In genomic region chr5:138255353-138256093, GRCm38 (mm10) we compare ENCODE assay signal across 8 mouse cellular contexts. TPM values are rescaled to one million over a fixed set of nuclear protein-coding genes. Genes with fewer than 3 reads are reported as not detected.
DNase-seq lines count a peak whose midpoint lies in the region; ATAC-seq lines count a peak whose summit lies in the region.

Gene Lamtor4, plus strand, starts transcription at chr5:138255482.

- DNase-seq in R1 (ENCODE audit: low read depth, low spot score) = peak; percentile 99
- DNase-seq in cerebellum, postnatal 25 days = peak; percentile 92 to 94
- DNase-seq in frontal cortex, postnatal 25 days (ENCODE audit: low spot score in 2 of 2) = peak; percentile 83 to 93
- DNase-seq in hindbrain, embryonic 14.5 days (ENCODE audit: low spot score) = peak; percentile 93
- peak; percentile 92 to 94 for DNase-seq in layer of hippocampus, postnatal 36 days
- peak; percentile 99 for DNase-seq in lung, postnatal 36 days
- DNase-seq in retina, postnatal 1 day = peak; percentile 98
- DNase-seq in urinary bladder, adult 18-20 months (ENCODE audit: low spot score in 2 of 2) = peak; percentile 82 to 95

- H3K4me2 ChIP-seq in hindbrain, embryonic 14.5 days (replicated peaks) = peak within 1 kb of the TSS; percentile 65

- H3K36me3 ChIP-seq in hindbrain, embryonic 14.5 days (replicated peaks; ENCODE audit: control insufficient read depth, insufficient read depth) = peaks cover 29% of the 10 kb centered on the region

- under 1% methylated on average over 38 of the region's 38 CpGs for WGBS in hindbrain, embryonic 14.5 days

- peak within 1 kb of the TSS; percentile 68 for H3K9ac ChIP-seq in hindbrain, embryonic 14.5 days

- H3K4me3 ChIP-seq in hindbrain, embryonic 14.5 days (replicated peaks; ENCODE audit: low read length) = peak within 1 kb of the TSS; percentile 55

- ATAC-seq in hindbrain, embryonic 14.5 days (ENCODE audit: low FRiP score) = peak; percentile 100

- no peaks in the 10 kb centered on the region for H3K27me3 ChIP-seq in hindbrain, embryonic 14.5 days (ENCODE audit: control insufficient read depth, insufficient read depth, low read length)

- peak within 1 kb of the TSS; percentile 80 for H3K27ac ChIP-seq in hindbrain, embryonic 14.5 days

- H3K4me1 ChIP-seq in hindbrain, embryonic 14.5 days (replicated peaks; ENCODE audit: control insufficient read depth, insufficient read depth, low read length) = peaks cover 13% of the 10 kb centered on the region

- H3K9me3 ChIP-seq in hindbrain, embryonic 14.5 days (ENCODE audit: control insufficient read depth, low read length) = no peaks in the 10 kb centered on the region

RNA-seq across cellular contexts. Expression of gene Lamtor4, which starts in this region (rescaled TPM):
- polyA plus RNA-seq in hindbrain, embryonic 14.5 days (2014; fragmentation: Nextera tagmentation; extraction: Ambion mirVana) = 74.7 and 85.0 TPM in 2 replicates
- total RNA-seq in layer of hippocampus, postnatal 36 days (2021) = 10 to 100 TPM; 54.5 to 58.7 TPM

Comparison
In these comparisons a context has a peak if more than half of its experiments do, and no peak if none do; other contexts are left out.
1. Peak in every context shown above with its lines: DNase-seq, ATAC-seq, H3K4me3 ChIP-seq and H3K27ac ChIP-seq.